Mouse (Mus musculus): ENCODE data around the gene Lnpep. TPM values are rescaled to one million over a fixed set of nuclear protein-coding genes. Genes with fewer than 3 reads are reported as not detected.

Gene Lnpep
- polyA plus RNA-seq (2012; rRNA removed), result 5.7 and 6.1 TPM in 2 replicates

DNA sequence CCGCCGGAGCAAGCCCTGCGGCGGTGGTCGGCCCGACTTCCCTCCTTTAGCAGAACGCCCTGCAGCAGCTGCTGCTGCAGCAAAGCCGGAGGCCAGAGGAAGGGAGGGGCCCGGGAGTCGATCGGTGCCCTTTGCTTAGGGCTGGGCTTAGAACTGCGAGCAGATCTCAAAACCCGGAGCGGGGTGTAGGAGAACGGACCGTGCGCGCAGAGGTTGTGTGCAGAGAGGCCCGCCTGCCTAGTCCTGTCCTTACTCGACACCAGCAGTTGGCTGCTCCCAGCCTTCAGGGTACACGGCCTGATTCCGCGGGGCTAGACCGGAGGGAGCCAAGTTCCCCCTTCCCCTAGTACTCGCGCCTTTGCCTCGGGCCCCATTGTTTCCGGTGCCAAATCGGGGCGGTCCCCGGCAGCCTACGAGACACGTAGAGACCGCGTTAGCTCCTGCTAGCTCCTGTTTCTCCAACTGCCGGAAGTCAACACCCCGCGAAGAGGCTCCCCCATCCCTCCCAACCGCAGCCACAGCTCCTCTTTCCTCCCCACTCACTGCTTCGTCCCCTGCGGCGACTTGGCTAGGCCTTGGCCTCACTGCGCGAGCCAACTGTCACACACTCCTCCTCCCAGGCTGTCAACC is at the start of gene Lnpep:
TSS of gene Lnpep (minus strand) at position 94 of the 630 bp plus-strand sequence.

Other genes with a start within 250 kb of the Lnpep start
- 0.23 and 0.45 TPM in 2 replicates for gene Lix1, start 222.4 kb downstream of the Lnpep start, polyA plus RNA-seq (2012; rRNA removed)
- not detected in 2 replicates for gene Vmn2r90, start 78.7 kb upstream of the Lnpep start, polyA plus RNA-seq (2012; rRNA removed)
- 13.5 and 14.3 TPM in 2 replicates for gene Spaca6, start 202.1 kb upstream of the Lnpep start, polyA plus RNA-seq (2012; rRNA removed)
- gene Has1, start 230.2 kb upstream of the Lnpep start, polyA plus RNA-seq (2012; rRNA removed), result 0.45 and 0.58 TPM in 2 replicates

Measured in colon, adult 2 months (tissue).